In genomic region chr11:11776822-11777174, GRCm38 (mm10) we compare ENCODE assay signal across 27 mouse cellular contexts. TPM values are rescaled to one million over a fixed set of nuclear protein-coding genes. Genes with fewer than 3 reads are reported as not detected.
DNase-seq lines count a peak whose midpoint lies in the region; ATAC-seq and TF ChIP-seq lines count a peak whose summit lies in the region.
"Had no signal": no experiment of that assay in that cellular context is flagged by ENCODE, and none has a peak within 500 bp of the region (broad histone marks: within the 10 kb centered on the region; RNA-seq: fewer than 3 reads in every experiment).

No protein-coding gene starts in this region.

- peak; percentile 46 for ATAC-seq in liver, postnatal 0 days
- ATAC-seq in liver, embryonic 12.5 days: no peak
- peak; percentile 5 to 34; a peak in 1 of 4 replicates for ATAC-seq in hematopoietic stem cell, adult 5-6 weeks (replicated peaks in 1 of 2; ENCODE audit: insufficient read depth in 1 of 2, low FRiP score in 2 of 2, low TSS enrichment in 1 of 2, low read depth in 1 of 2, poor library complexity in 2 of 2, severe bottlenecking in 2 of 2)
- ATAC-seq: activated CD4-positive, CD25-positive, alpha-beta regulatory T cell, adult 4 months; forebrain, embryonic 16.5 days; hindbrain, postnatal 0 days; midbrain, embryonic 15.5 days had no signal

- in situ Hi-C loops in CH12.LX (cut with MboI; ENCODE audit: low pct_ligation_motif_present, low pct_unique_long_range_greater_than_20kb, low sequenced_read_pairs): no loop called here

- dilution Hi-C loops in CH12.LX (cut with MboI; ENCODE audit: extremely low pct_ligation_motif_present, extremely low pct_unique_long_range_greater_than_20kb, low sequenced_read_pairs): no loop called here

- no peak for TF ChIP-seq EP300 in liver, postnatal 0 days (IDR thresholded peaks at IDR 0.05; ENCODE audit: low read depth)
- peak; percentile 98 for TF ChIP-seq EP300 in CH12.LX (IDR thresholded peaks at IDR 0.05; ENCODE audit: low read length)

- peak; percentile 45 for TF ChIP-seq CTCF in liver, postnatal 0 days (IDR thresholded peaks at IDR 0.05; ENCODE audit: low read depth)
- peak; percentile 50 to 78; a peak in 3 of 4 replicates for TF ChIP-seq CTCF in CH12.LX (conservative IDR thresholded peaks at IDR 0.05 in 1 of 2, IDR thresholded peaks at IDR 0.05 in 1 of 2; ENCODE audit: low read depth in 2 of 2, low read length in 2 of 2)
- no peak for TF ChIP-seq CTCF in small intestine, adult 2 months (IDR thresholded peaks at IDR 0.05; ENCODE audit: extremely low read depth, insufficient read length, insufficient replicate concordance, low read depth, low read length)

- no peak; the same call in none of the 2 replicates for TF ChIP-seq POLR2A in CH12.LX (IDR thresholded peaks at IDR 0.05; ENCODE audit: low read depth, low read length)
- no peak for TF ChIP-seq POLR2A in small intestine, adult 2 months (IDR thresholded peaks at IDR 0.05; ENCODE audit: low read depth, low read length)

- no peak; the same call in 1 of the 2 replicates for TF ChIP-seq RAD21 in CH12.LX (IDR thresholded peaks at IDR 0.05; ENCODE audit: low read depth, low read length)

- no peak overlapping the region for H3K4me2 ChIP-seq in liver, postnatal 0 days (ENCODE audit: low read depth, low read length)
- no peak overlapping the region for H3K4me2 ChIP-seq in liver, embryonic 12.5 days
- peak overlapping the region; percentile 39 for H3K4me2 ChIP-seq in CH12.LX (ENCODE audit: insufficient read depth, low read depth, poor library complexity, severe bottlenecking)
- H3K4me2 ChIP-seq: heart, embryonic 11.5 days; limb, embryonic 12.5 days; liver, embryonic 15.5 days; midbrain, embryonic 15.5 days had no signal

- no peaks in the 10 kb centered on the region; the same call in 1 of the 2 replicates for H3K79me2 ChIP-seq in CH12.LX (replicated peaks; ENCODE audit: control insufficient read depth, extremely low read depth, insufficient read depth, poor library complexity, severe bottlenecking)

- H3K27ac ChIP-seq in liver, postnatal 0 days (ENCODE audit: low read depth): no peak overlapping the region
- H3K27ac ChIP-seq in liver, embryonic 12.5 days: no peak overlapping the region
- peak overlapping the region; percentile 90 for H3K27ac ChIP-seq in CH12.LX (ENCODE audit: insufficient read depth, low read depth)
- H3K27ac ChIP-seq in small intestine, adult 2 months (ENCODE audit: insufficient read depth, low read depth, low read length): peak overlapping the region; percentile 5; the same call in 1 of the 2 replicates
- H3K27ac ChIP-seq: forebrain, embryonic 10.5 days; hindbrain, postnatal 0 days; limb, embryonic 12.5 days; liver, embryonic 15.5 days; midbrain, embryonic 15.5 days had no signal

- no peak overlapping the region for H3K4me3 ChIP-seq in liver, postnatal 0 days (ENCODE audit: low read depth, low read length)
- no peak overlapping the region for H3K4me3 ChIP-seq in liver, embryonic 12.5 days
- H3K4me3 ChIP-seq in CH12.LX (replicated peaks in 1 of 3; ENCODE audit: low read depth in 2 of 3, low read length in 2 of 3, poor library complexity in 1 of 3): peak overlapping the region in 1 of 3 experiments; percentile 23
- no peak overlapping the region for H3K4me3 ChIP-seq in small intestine, adult 2 months (ENCODE audit: low read depth, low read length)
- H3K4me3 ChIP-seq: forebrain, embryonic 10.5 days; limb, embryonic 12.5 days; liver, embryonic 15.5 days; megakaryocyte, embryonic 14.5 days; midbrain, embryonic 15.5 days; myocyte had no signal

- H3K9ac ChIP-seq in liver, postnatal 0 days (replicated peaks): no peak overlapping the region
- no peak overlapping the region for H3K9ac ChIP-seq in liver, embryonic 12.5 days
- peak overlapping the region; percentile 30 for H3K9ac ChIP-seq in CH12.LX (ENCODE audit: insufficient read depth, low read depth)
- H3K9ac ChIP-seq: limb, embryonic 12.5 days; liver, embryonic 15.5 days; midbrain, embryonic 15.5 days had no signal

- no peak for DNase-seq in liver, postnatal 0 days
- DNase-seq in CH12.LX (ENCODE audit: extremely low read depth) (peak; percentile 93), adipocyte (ENCODE audit: low spot score) (no peak)
- no peak for DNase-seq in ovary, adult 18-20 months (ENCODE audit: low spot score)
- no peak for DNase-seq in cerebellum, adult 9-10 months
- DNase-seq: adrenal gland, postnatal 14 days; cerebellum, adult 9-11 months; gastrocnemius, postnatal 10 days; kidney, adult 11 months; kidney, postnatal 14 days; layer of hippocampus, postnatal 36 days; lung, postnatal 10 days; thymus, adult 18-20 months; thymus, postnatal 4 days had no signal

- 67% methylated on average over 7 of the region's 7 CpGs for WGBS in liver, postnatal 0 days (ENCODE audit: insufficient replicate concordance)
- 76% methylated on average over 7 of the region's 7 CpGs for WGBS in liver, embryonic 12.5 days (ENCODE audit: insufficient replicate concordance)
- 69% methylated on average over 7 of the region's 7 CpGs for WGBS in small intestine, adult 2 months

- H3K36me3 ChIP-seq in liver, postnatal 0 days (replicated peaks; ENCODE audit: insufficient read depth, low read length): no peaks in the 10 kb centered on the region
- H3K36me3 ChIP-seq in liver, embryonic 12.5 days: peaks cover 13% of the 10 kb centered on the region
- H3K36me3 ChIP-seq in CH12.LX (replicated peaks in 1 of 2; ENCODE audit: control insufficient read depth in 1 of 2, insufficient read depth in 1 of 2, low read length in 1 of 2): peaks cover 10 to 30% of the 10 kb centered on the region in 2 experiments
- no peaks in the 10 kb centered on the region for H3K36me3 ChIP-seq in small intestine, adult 2 months (ENCODE audit: control insufficient read depth, insufficient read depth, low read length)
- H3K36me3 ChIP-seq: forebrain, embryonic 10.5 days; limb, embryonic 12.5 days; midbrain, embryonic 15.5 days had no signal

- no peaks in the 10 kb centered on the region for H3K9me3 ChIP-seq in liver, postnatal 0 days (ENCODE audit: low read length)
- no peaks in the 10 kb centered on the region for H3K9me3 ChIP-seq in liver, embryonic 12.5 days (replicated peaks)
- H3K9me3 ChIP-seq in CH12.LX (replicated peaks; ENCODE audit: low read length): no peaks in the 10 kb centered on the region
- H3K9me3 ChIP-seq: forebrain, embryonic 10.5 days; limb, embryonic 12.5 days; liver, embryonic 15.5 days; megakaryocyte, embryonic 14.5 days; midbrain, embryonic 15.5 days had no signal

- no peaks in the 10 kb centered on the region for H3K27me3 ChIP-seq in liver, postnatal 0 days (ENCODE audit: insufficient read depth, low read length)
- no peaks in the 10 kb centered on the region for H3K27me3 ChIP-seq in liver, embryonic 12.5 days (replicated peaks)
- H3K27me3 ChIP-seq in CH12.LX (replicated peaks): no peaks in the 10 kb centered on the region
- H3K27me3 ChIP-seq in small intestine, adult 2 months (ENCODE audit: control insufficient read depth, insufficient read depth, low read length): no peaks in the 10 kb centered on the region
- H3K27me3 ChIP-seq: liver, embryonic 15.5 days; megakaryocyte, embryonic 14.5 days; midbrain, embryonic 15.5 days had no signal

- peaks cover 6% of the 10 kb centered on the region; the same call in 1 of the 2 replicates for H3K4me1 ChIP-seq in liver, postnatal 0 days (ENCODE audit: insufficient read depth)
- no peaks in the 10 kb centered on the region for H3K4me1 ChIP-seq in liver, embryonic 12.5 days
- H3K4me1 ChIP-seq in CH12.LX (ENCODE audit: control insufficient read depth in 1 of 2, insufficient read depth in 2 of 2): peaks cover 38 to 98% of the 10 kb centered on the region in 2 experiments
- H3K4me1 ChIP-seq in small intestine, adult 2 months (ENCODE audit: control insufficient read depth, insufficient read depth, insufficient read length, low read length): no peaks in the 10 kb centered on the region
- H3K4me1 ChIP-seq: forebrain, embryonic 10.5 days; limb, embryonic 12.5 days; liver, embryonic 15.5 days; midbrain, embryonic 15.5 days had no signal

TF ChIP-seq in CH12.LX, 34 proteins besides CTCF, POLR2A, EP300 and RAD21 (continues in another document):
- TF ChIP-seq USF1 (IDR thresholded peaks at IDR 0.05; ENCODE audit: low read depth, low read length) (no peak), MAX (IDR thresholded peaks at IDR 0.05; ENCODE audit: low read length) (peak; percentile 83; the same call in 1 of the 2 replicates), PAX5 (IDR thresholded peaks at IDR 0.05; ENCODE audit: low read length) (no peak), BHLHE40 (IDR thresholded peaks at IDR 0.05; ENCODE audit: low read depth, low read length) (peak; percentile 85), JUN (IDR thresholded peaks at IDR 0.05; ENCODE audit: insufficient read depth, low read depth, low read length) (no peak; the same call in 1 of the 2 replicates), SMC3 (IDR thresholded peaks at IDR 0.05; ENCODE audit: low read depth, low read length) (0 out of 2 replicates have a peak, but pooled peaks have one; percentile 6), ELF1 (IDR thresholded peaks at IDR 0.05; ENCODE audit: low read depth, low read length) (peak; percentile 80; the same call in 1 of the 2 replicates), ETS1 (conservative IDR thresholded peaks at IDR 0.05; ENCODE audit: low read depth, low read length) (peak; percentile 92), JUND (conservative IDR thresholded peaks at IDR 0.05; ENCODE audit: low read depth, low read length) (peak; percentile 61; the same call in 1 of the 2 replicates), NRF1 (IDR thresholded peaks at IDR 0.05; ENCODE audit: low read depth, low read length) (no peak), MXI1 (IDR thresholded peaks at IDR 0.05; ENCODE audit: low read depth, low read length) (no peak), TBP (conservative IDR thresholded peaks at IDR 0.05; ENCODE audit: low read depth, low read length) (peak; percentile 65; the same call in 1 of the 2 replicates), ZC3H11A (IDR thresholded peaks at IDR 0.05; ENCODE audit: low read depth, low read length) (no peak), TCF12 (IDR thresholded peaks at IDR 0.05; ENCODE audit: low read depth, low read length) (peak; percentile 97), CHD1 (IDR thresholded peaks at IDR 0.05; ENCODE audit: low read depth, low read length) (no peak), NELFE (IDR thresholded peaks at IDR 0.05; ENCODE audit: low read depth, low read length) (no peak), KAT2A (IDR thresholded peaks at IDR 0.05; ENCODE audit: insufficient replicate concordance, low read length) (no peak), HCFC1 (IDR thresholded peaks at IDR 0.05; ENCODE audit: low read depth, low read length) (no peak)

RNA-seq across cellular contexts. Expression of gene Fignl1, which starts 32.0 kb away (rescaled TPM):
- 26.1 and 31.2 TPM in 2 replicates for polyA plus RNA-seq in liver, postnatal 0 days (2015; fragmentation: Nextera tagmentation; extraction: Ambion mirVana)
- 126 and 130 TPM in 2 replicates for polyA plus RNA-seq in liver, embryonic 12.5 days (2016; fragmentation: Nextera tagmentation; extraction: Ambion mirVana)
- total RNA-seq in CH12.LX (2012; rRNA removed) (82.8 and 98.5 TPM in 2 replicates), CH12.LX (2014; rRNA removed) (189 TPM in 2 replicates)
- 98.5 and 101 TPM in 2 replicates for polyA plus RNA-seq in CH12.LX (2012; ENCODE audit: insufficient read length, low read depth)
- total RNA-seq in hematopoietic stem cell, adult 5-6 weeks (2017): 68.5 and 68.9 TPM in 2 replicates
- polyA plus RNA-seq in small intestine, adult 2 months (2012; rRNA removed): 0.17 and 0.85 TPM in 2 replicates

Comparison
In these comparisons a context has a peak if more than half of its experiments do, and no peak if none do; other contexts are left out.
1. H3K27ac ChIP-seq: peak in CH12.LX (single experiment) and small intestine, adult 2 months (single experiment); none in liver, postnatal 0 days (single experiment) and liver, embryonic 12.5 days (single experiment).
2. RNA of gene Fignl1, which starts 32.0 kb away (polyA plus RNA-seq): 126 to 130 TPM in liver, embryonic 12.5 days, 98.5 to 101 TPM in CH12.LX and 26.1 to 31.2 TPM in liver, postnatal 0 days; 0.17 to 0.85 TPM in small intestine, adult 2 months; every median in the first group is over 10 times any median in the second.